8 mouse cellular contexts compared by ENCODE assay signal in genomic region chr15:91572421-91573069, GRCm38 (mm10). TPM values are rescaled to one million over a fixed set of nuclear protein-coding genes. Genes with fewer than 3 reads are reported as not detected.
DNase-seq lines count a peak whose midpoint lies in the region; ATAC-seq and TF ChIP-seq lines count a peak whose summit lies in the region.

No protein-coding gene starts in this region.

- H3K4me3 ChIP-seq in embryonic facial prominence, embryonic 13.5 days = peak overlapping the region; percentile 76
- H3K4me3 ChIP-seq in heart, embryonic 16.5 days (ENCODE audit: low read length) = peak overlapping the region; percentile 85
- peak overlapping the region; percentile 75 for H3K4me3 ChIP-seq in limb, embryonic 14.5 days (replicated peaks; ENCODE audit: low read length)
- peak overlapping the region; percentile 72 for H3K4me3 ChIP-seq in midbrain, embryonic 13.5 days (replicated peaks)
- peak overlapping the region; percentile 16 for H3K4me3 ChIP-seq in thymus, adult 2 months (ENCODE audit: control insufficient read depth, insufficient read depth, low read length)

- TF ChIP-seq POLR2A in limb, embryonic 14.5 days (IDR thresholded peaks at IDR 0.05; ENCODE audit: borderline replicate concordance, extremely low read depth, insufficient read depth, insufficient read length) = no peak
- no peak for TF ChIP-seq POLR2A in thymus, adult 2 months (IDR thresholded peaks at IDR 0.05; ENCODE audit: control insufficient read depth, extremely low read depth, insufficient read depth, low read length, poor library complexity)

- H3K27me3 ChIP-seq in embryonic facial prominence, embryonic 13.5 days = peaks cover 20% of the 10 kb centered on the region
- H3K27me3 ChIP-seq in heart, embryonic 16.5 days (ENCODE audit: control insufficient read depth, insufficient read depth, low read length) = peaks cover 16% of the 10 kb centered on the region
- H3K27me3 ChIP-seq in limb, embryonic 14.5 days (ENCODE audit: control insufficient read depth, insufficient read depth, low read length) = no peaks in the 10 kb centered on the region
- peaks cover 22% of the 10 kb centered on the region for H3K27me3 ChIP-seq in midbrain, embryonic 13.5 days
- peaks cover 5% of the 10 kb centered on the region; the same call in 1 of the 2 replicates for H3K27me3 ChIP-seq in thymus, adult 2 months (ENCODE audit: control insufficient read depth, insufficient read depth, low read length)

- peaks cover 15% of the 10 kb centered on the region for H3K4me1 ChIP-seq in embryonic facial prominence, embryonic 13.5 days
- H3K4me1 ChIP-seq in heart, embryonic 16.5 days (ENCODE audit: control insufficient read depth, insufficient read depth, low read length) = peaks cover 12% of the 10 kb centered on the region
- H3K4me1 ChIP-seq in limb, embryonic 14.5 days (ENCODE audit: control insufficient read depth, insufficient read depth, low read length) = no peaks in the 10 kb centered on the region; the same call in 1 of the 2 replicates
- peaks cover 25% of the 10 kb centered on the region for H3K4me1 ChIP-seq in midbrain, embryonic 13.5 days (replicated peaks)
- no peaks in the 10 kb centered on the region; the same call in 1 of the 2 replicates for H3K4me1 ChIP-seq in thymus, adult 2 months (replicated peaks; ENCODE audit: control insufficient read depth, insufficient read depth, low read length)

- no peak for TF ChIP-seq CTCF in thymus, adult 2 months (IDR thresholded peaks at IDR 0.05; ENCODE audit: borderline replicate concordance, control insufficient read depth, extremely low read depth, insufficient read depth, low read length, poor library complexity)

- no peak for ATAC-seq in CD4-positive, CD25-positive, alpha-beta regulatory T cell, adult 4 months
- ATAC-seq in embryonic facial prominence, embryonic 13.5 days (ENCODE audit: insufficient number of reproducible peaks, insufficient read depth, low FRiP score, low TSS enrichment, low read depth) = peak; percentile 80
- peak; percentile 78 for ATAC-seq in heart, embryonic 16.5 days (replicated peaks; ENCODE audit: extremely low read depth, insufficient read depth, low FRiP score)
- ATAC-seq in limb, embryonic 14.5 days (ENCODE audit: low FRiP score, low read depth) = peak; percentile 85
- no peak; the same call in 1 of the 2 replicates for ATAC-seq in midbrain, embryonic 13.5 days

- DNase-seq in CD4-positive, CD25-positive, alpha-beta regulatory T cell, adult 2 months (ENCODE audit: low read depth, low spot score) = peak; percentile 21
- peak; percentile 16 for DNase-seq in WW6 (ENCODE audit: low read depth, low spot score)
- peak; percentile 12 for DNase-seq in limb, embryonic 14.5 days (ENCODE audit: low spot score)
- peak; percentile 27 for DNase-seq in thymus, adult 2 months

- 0 out of 2 replicates have a peak, but pooled peaks cover 4% of the 10 kb centered on the region for H3K9me3 ChIP-seq in embryonic facial prominence, embryonic 13.5 days
- H3K9me3 ChIP-seq in heart, embryonic 16.5 days (replicated peaks; ENCODE audit: control insufficient read depth, low read length) = peaks cover 5% of the 10 kb centered on the region; the same call in 1 of the 2 replicates
- H3K9me3 ChIP-seq in limb, embryonic 14.5 days (ENCODE audit: control insufficient read depth, low read length) = no peaks in the 10 kb centered on the region
- no peaks in the 10 kb centered on the region for H3K9me3 ChIP-seq in midbrain, embryonic 13.5 days

- peak overlapping the region; percentile 97 for H3K4me2 ChIP-seq in embryonic facial prominence, embryonic 13.5 days
- peak overlapping the region; percentile 99 for H3K4me2 ChIP-seq in heart, embryonic 16.5 days (ENCODE audit: low read depth, low read length)
- H3K4me2 ChIP-seq in limb, embryonic 14.5 days (replicated peaks; ENCODE audit: low read depth, low read length, severe bottlenecking) = peak overlapping the region; percentile 98
- H3K4me2 ChIP-seq in midbrain, embryonic 13.5 days (replicated peaks) = peak overlapping the region; percentile 95

- H3K27ac ChIP-seq in embryonic facial prominence, embryonic 13.5 days = peak overlapping the region; percentile 71
- peak overlapping the region; percentile 61 for H3K27ac ChIP-seq in heart, embryonic 16.5 days (ENCODE audit: low read length)
- peak overlapping the region; percentile 68 for H3K27ac ChIP-seq in limb, embryonic 14.5 days (replicated peaks; ENCODE audit: low read depth, low read length)
- peak overlapping the region; percentile 76 for H3K27ac ChIP-seq in midbrain, embryonic 13.5 days
- no peak overlapping the region for H3K27ac ChIP-seq in thymus, adult 2 months (ENCODE audit: control insufficient read depth, insufficient read depth, low read length)

- under 1% methylated on average over 86 of the region's 91 CpGs for WGBS in embryonic facial prominence, embryonic 13.5 days
- under 1% methylated on average over 89 of the region's 91 CpGs for WGBS in heart, embryonic 16.5 days
- 8% methylated on average over 37 of the region's 91 CpGs for WGBS in limb, embryonic 14.5 days
- under 1% methylated on average over 67 of the region's 91 CpGs for WGBS in midbrain, embryonic 13.5 days
- WGBS in thymus, adult 2 months = under 1% methylated on average over 81 of the region's 91 CpGs

- peak overlapping the region; percentile 86 for H3K9ac ChIP-seq in embryonic facial prominence, embryonic 13.5 days
- peak overlapping the region; percentile 82 for H3K9ac ChIP-seq in heart, embryonic 16.5 days (ENCODE audit: low read length)
- H3K9ac ChIP-seq in limb, embryonic 14.5 days (ENCODE audit: low read depth, low read length, severe bottlenecking) = peak overlapping the region; percentile 75
- peak overlapping the region; percentile 82 for H3K9ac ChIP-seq in midbrain, embryonic 13.5 days (replicated peaks)

- H3K36me3 ChIP-seq in embryonic facial prominence, embryonic 13.5 days = no peaks in the 10 kb centered on the region
- H3K36me3 ChIP-seq in heart, embryonic 16.5 days (ENCODE audit: control insufficient read depth, insufficient read depth) = no peaks in the 10 kb centered on the region
- no peaks in the 10 kb centered on the region for H3K36me3 ChIP-seq in limb, embryonic 14.5 days (ENCODE audit: control insufficient read depth, insufficient read depth, low read length)
- no peaks in the 10 kb centered on the region for H3K36me3 ChIP-seq in midbrain, embryonic 13.5 days
- no peaks in the 10 kb centered on the region for H3K36me3 ChIP-seq in thymus, adult 2 months (ENCODE audit: control insufficient read depth, insufficient read depth, low read length)

RNA-seq across cellular contexts. Expression of gene Slc2a13, which starts 0.5 kb away (rescaled TPM):
- not detected for polyA plus RNA-seq in CD4-positive, CD25-positive, alpha-beta regulatory T cell, adult 4 months (2017; shearing (Covaris generic))
- 2.4 and 2.7 TPM in 2 replicates for polyA plus RNA-seq in embryonic facial prominence, embryonic 13.5 days (2015; fragmentation: Nextera tagmentation; extraction: Ambion mirVana)
- 1.0 and 1.1 TPM in 2 replicates for polyA plus RNA-seq in heart, embryonic 16.5 days (2015; fragmentation: Nextera tagmentation; extraction: Ambion mirVana)
- polyA plus RNA-seq in limb, embryonic 14.5 days (2012; rRNA removed) = 3.5 and 4.3 TPM in 2 replicates
- 2.7 and 2.9 TPM in 2 replicates for polyA plus RNA-seq in limb, embryonic 14.5 days (2014; fragmentation: Nextera tagmentation; extraction: Ambion mirVana)
- polyA plus RNA-seq in midbrain, embryonic 13.5 days (2015; fragmentation: Nextera tagmentation; extraction: Ambion mirVana) = 1.4 and 2.0 TPM in 2 replicates
- 0.42 and 0.45 TPM in 2 replicates for polyA plus RNA-seq in thymus, adult 2 months (2012; rRNA removed)

Comparison
In these comparisons a context has a peak if more than half of its experiments do, and no peak if none do; other contexts are left out.
1. ATAC-seq: peak in embryonic facial prominence, embryonic 13.5 days (single experiment), heart, embryonic 16.5 days (single experiment) and limb, embryonic 14.5 days (single experiment); none in CD4-positive, CD25-positive, alpha-beta regulatory T cell, adult 4 months (single experiment) and midbrain, embryonic 13.5 days (single experiment).
2. H3K4me3 ChIP-seq: peak in every context shown above with its lines; median percentile 85 in heart, embryonic 16.5 days; 76 in embryonic facial prominence, embryonic 13.5 days; 75 in limb, embryonic 14.5 days; 72 in midbrain, embryonic 13.5 days; 16 in thymus, adult 2 months.
3. Peak in every context shown above with its lines, with median percentiles within 50 percentile points of each other: DNase-seq, H3K4me2 ChIP-seq and H3K9ac ChIP-seq.